Mouse (Mus musculus): ENCODE results near the gene Yme1l1. TPM values are rescaled to one million over a fixed set of nuclear protein-coding genes. Genes with fewer than 3 reads are reported as not detected.

The Yme1l1 gene
- 76.5 and 78.6 TPM in 2 replicates for polyA plus RNA-seq (2014; fragmentation: Nextera tagmentation; extraction: Ambion mirVana)

- peaks cover 21% of the 10 kb centered on the region for H3K4me1 ChIP-seq (ENCODE audit: control insufficient read depth, insufficient read depth, low read length)
- ATAC-seq (ENCODE audit: low read depth) (peak; percentile 99), DNase-seq (ENCODE audit: low spot score) (peak; percentile 99)
- peak within 1 kb of the TSS; percentile 84 for H3K4me3 ChIP-seq (ENCODE audit: low read depth, low read length)
- peak within 1 kb of the TSS; percentile 80 for H3K9ac ChIP-seq (ENCODE audit: low read depth, low read length)
- H3K36me3 ChIP-seq (ENCODE audit: control insufficient read depth, insufficient read depth, low read length) = 0 out of 2 replicates have a peak, but pooled peaks cover 2% of the 10 kb centered on the region
- no peaks in the 10 kb centered on the region for H3K27me3 ChIP-seq (replicated peaks; ENCODE audit: control insufficient read depth, insufficient read depth, low read length)
- peak within 1 kb of the TSS; percentile 87 for H3K4me2 ChIP-seq (ENCODE audit: low read depth, low read length)
- H3K27ac ChIP-seq (replicated peaks; ENCODE audit: low read depth, low read length) = peak within 1 kb of the TSS; percentile 99
- H3K9me3 ChIP-seq (ENCODE audit: control insufficient read depth, low read length) = no peaks in the 10 kb centered on the region
- 1% methylated on average over 60 of the region's 61 CpGs for WGBS
Observed at GRCm38 (mm10) chr2:23155777-23156607, at the start of gene Yme1l1, which contains the start of gene Mastl. Gene Yme1l1 (plus strand): TSS chr2:23156369. Gene Mastl (minus strand): TSS chr2:23156024.

- H3K9me3 ChIP-seq (ENCODE audit: control insufficient read depth, low read length) = no peaks in the 10 kb centered on the region
- H3K4me2 ChIP-seq (ENCODE audit: low read depth, low read length) = no peak overlapping the region
- peaks cover 21% of the 10 kb centered on the region for H3K36me3 ChIP-seq (ENCODE audit: control insufficient read depth, insufficient read depth, low read length)
- DNase-seq (ENCODE audit: low spot score) (no peak), ATAC-seq (ENCODE audit: low read depth) (no peak)
- H3K4me1 ChIP-seq (ENCODE audit: control insufficient read depth, insufficient read depth, low read length) = no peaks in the 10 kb centered on the region
- H3K9ac ChIP-seq (ENCODE audit: low read depth, low read length) = no peak overlapping the region
- no peak overlapping the region for H3K27ac ChIP-seq (replicated peaks; ENCODE audit: low read depth, low read length)
- H3K4me3 ChIP-seq (ENCODE audit: low read depth, low read length) = no peak overlapping the region
- no peaks in the 10 kb centered on the region for H3K27me3 ChIP-seq (replicated peaks; ENCODE audit: control insufficient read depth, insufficient read depth, low read length)
Observed at GRCm38 (mm10) chr2:23119573-23119972, 36.6 kb upstream of the Yme1l1 start.

GRCm38 (mm10) chr2:23155199-23155621 is 959 bp upstream of the Yme1l1 start:
- no peaks in the 10 kb centered on the region for H3K9me3 ChIP-seq (ENCODE audit: control insufficient read depth, low read length)
- DNase-seq (ENCODE audit: low spot score) (peak; percentile 8), ATAC-seq (ENCODE audit: low read depth) (0 out of 2 replicates have a peak, but pooled peaks have one; percentile 0)
- no peaks in the 10 kb centered on the region for H3K36me3 ChIP-seq (ENCODE audit: control insufficient read depth, insufficient read depth, low read length)
- peak overlapping the region; percentile 99 for H3K27ac ChIP-seq (replicated peaks; ENCODE audit: low read depth, low read length)
- H3K4me3 ChIP-seq (ENCODE audit: low read depth, low read length) = peak overlapping the region; percentile 84
- peak overlapping the region; percentile 72 for H3K9ac ChIP-seq (ENCODE audit: low read depth, low read length)
- H3K4me1 ChIP-seq (ENCODE audit: control insufficient read depth, insufficient read depth, low read length) = peaks cover 21% of the 10 kb centered on the region
- 7% methylated on average over 5 of the region's 5 CpGs for WGBS
- no peaks in the 10 kb centered on the region for H3K27me3 ChIP-seq (replicated peaks; ENCODE audit: control insufficient read depth, insufficient read depth, low read length)
- H3K4me2 ChIP-seq (ENCODE audit: low read depth, low read length) = peak overlapping the region; percentile 87

- ATAC-seq (ENCODE audit: low read depth) (peak; percentile 3; the same call in 1 of the 2 replicates), DNase-seq (ENCODE audit: low spot score) (no peak)
- peak overlapping the region; percentile 84 for H3K4me3 ChIP-seq (ENCODE audit: low read depth, low read length)
- peak overlapping the region; percentile 87 for H3K4me2 ChIP-seq (ENCODE audit: low read depth, low read length)
- WGBS = under 1% methylated on average over 17 of the region's 17 CpGs
- peaks cover 7% of the 10 kb centered on the region; the same call in 1 of the 2 replicates for H3K36me3 ChIP-seq (ENCODE audit: control insufficient read depth, insufficient read depth, low read length)
- H3K4me1 ChIP-seq (ENCODE audit: control insufficient read depth, insufficient read depth, low read length) = peaks cover 21% of the 10 kb centered on the region
- H3K9me3 ChIP-seq (ENCODE audit: control insufficient read depth, low read length) = no peaks in the 10 kb centered on the region
- peak overlapping the region; percentile 80 for H3K9ac ChIP-seq (ENCODE audit: low read depth, low read length)
- no peaks in the 10 kb centered on the region for H3K27me3 ChIP-seq (replicated peaks; ENCODE audit: control insufficient read depth, insufficient read depth, low read length)
- H3K27ac ChIP-seq (replicated peaks; ENCODE audit: low read depth, low read length) = peak overlapping the region; percentile 99
Observed at GRCm38 (mm10) chr2:23156608-23157081, 476 bp downstream of the Yme1l1 start.

- WGBS = 91% methylated on average over 3 of the region's 3 CpGs
- H3K36me3 ChIP-seq (ENCODE audit: control insufficient read depth, insufficient read depth, low read length) = peaks cover 83% of the 10 kb centered on the region
Observed at GRCm38 (mm10) chr2:23172305-23172704, 16.1 kb downstream of the Yme1l1 start.

GRCm38 (mm10) chr2:23194366-23194765 is 38.2 kb downstream of the Yme1l1 start:
- Histone ChIP-seq H3K4me2 (ENCODE audit: low read depth, low read length) (no peak overlapping the region), H3K9ac (ENCODE audit: low read depth, low read length) (no peak overlapping the region), H3K27ac (replicated peaks; ENCODE audit: low read depth, low read length) (no peak overlapping the region), H3K27me3 (replicated peaks; ENCODE audit: control insufficient read depth, insufficient read depth, low read length) (no peaks in the 10 kb centered on the region), H3K9me3 (ENCODE audit: control insufficient read depth, low read length) (no peaks in the 10 kb centered on the region), H3K36me3 (ENCODE audit: control insufficient read depth, insufficient read depth, low read length) (peaks cover 77% of the 10 kb centered on the region), H3K4me1 (ENCODE audit: control insufficient read depth, insufficient read depth, low read length) (no peaks in the 10 kb centered on the region), H3K4me3 (ENCODE audit: low read depth, low read length) (no peak overlapping the region)
- DNase-seq (ENCODE audit: low spot score) (no peak), ATAC-seq (ENCODE audit: low read depth) (no peak)
- WGBS = 82% methylated on average over 1 of the region's 1 CpGs

More at GRCm38 (mm10) chr2:23172305-23172704, 16.1 kb downstream of the Yme1l1 start:
- H3K9ac ChIP-seq (ENCODE audit: low read depth, low read length) = no peak overlapping the region
- H3K9me3 ChIP-seq (ENCODE audit: control insufficient read depth, low read length) = no peaks in the 10 kb centered on the region
- ATAC-seq (ENCODE audit: low read depth) = no peak
- no peaks in the 10 kb centered on the region for H3K4me1 ChIP-seq (ENCODE audit: control insufficient read depth, insufficient read depth, low read length)
- DNase-seq (ENCODE audit: low spot score) = no peak
- H3K27ac ChIP-seq (replicated peaks; ENCODE audit: low read depth, low read length) = no peak overlapping the region
- H3K27me3 ChIP-seq (replicated peaks; ENCODE audit: control insufficient read depth, insufficient read depth, low read length) = no peaks in the 10 kb centered on the region
- no peak overlapping the region for H3K4me2 ChIP-seq (ENCODE audit: low read depth, low read length)
- H3K4me3 ChIP-seq (ENCODE audit: low read depth, low read length) = no peak overlapping the region

- 85% methylated on average over 1 of the region's 1 CpGs for WGBS
Observed at GRCm38 (mm10) chr2:23201034-23201433, 44.9 kb downstream of the Yme1l1 start.

GRCm38 (mm10) chr2:23202900-23203670 is 46.9 kb downstream of the Yme1l1 start:
- Histone ChIP-seq H3K36me3 (ENCODE audit: control insufficient read depth, insufficient read depth, low read length) (peaks cover 17% of the 10 kb centered on the region), H3K9ac (ENCODE audit: low read depth, low read length) (no peak overlapping the region), H3K4me2 (ENCODE audit: low read depth, low read length) (no peak overlapping the region), H3K4me1 (ENCODE audit: control insufficient read depth, insufficient read depth, low read length) (no peaks in the 10 kb centered on the region), H3K4me3 (ENCODE audit: low read depth, low read length) (no peak overlapping the region), H3K9me3 (ENCODE audit: control insufficient read depth, low read length) (no peaks in the 10 kb centered on the region), H3K27me3 (replicated peaks; ENCODE audit: control insufficient read depth, insufficient read depth, low read length) (no peaks in the 10 kb centered on the region), H3K27ac (replicated peaks; ENCODE audit: low read depth, low read length) (no peak overlapping the region)
- 59% methylated on average over 15 of the region's 15 CpGs for WGBS
- ATAC-seq (ENCODE audit: low read depth) (no peak), DNase-seq (ENCODE audit: low spot score) (no peak)

More at GRCm38 (mm10) chr2:23201034-23201433, 44.9 kb downstream of the Yme1l1 start:
- no peaks in the 10 kb centered on the region for H3K9me3 ChIP-seq (ENCODE audit: control insufficient read depth, low read length)
- no peak overlapping the region for H3K27ac ChIP-seq (replicated peaks; ENCODE audit: low read depth, low read length)
- H3K4me1 ChIP-seq (ENCODE audit: control insufficient read depth, insufficient read depth, low read length) = no peaks in the 10 kb centered on the region
- no peak overlapping the region for H3K4me2 ChIP-seq (ENCODE audit: low read depth, low read length)
- DNase-seq (ENCODE audit: low spot score) (no peak), ATAC-seq (ENCODE audit: low read depth) (no peak)
- peaks cover 27% of the 10 kb centered on the region for H3K36me3 ChIP-seq (ENCODE audit: control insufficient read depth, insufficient read depth, low read length)
- H3K9ac ChIP-seq (ENCODE audit: low read depth, low read length) = no peak overlapping the region
- H3K27me3 ChIP-seq (replicated peaks; ENCODE audit: control insufficient read depth, insufficient read depth, low read length) = no peaks in the 10 kb centered on the region
- H3K4me3 ChIP-seq (ENCODE audit: low read depth, low read length) = no peak overlapping the region
